Mouse (Mus musculus) erythroblast, embryonic 14.5 days (primary cell): ENCODE results near the gene Adamtsl1.

Experiments used
- GATA1 ChIP-seq: IDR thresholded peaks from 2 replicates; pipeline ENCODE4 v1.6.1; 2012; ENCODE audit warnings: low read length, inconsistent platforms, mixed read lengths
- TAL1 ChIP-seq: IDR thresholded peaks from 3 replicates; pipeline ENCODE4 v1.6.1; 2012; ENCODE audit warnings: low read length, inconsistent platforms, mixed read lengths

GRCm38 (mm10) chr4:85959019-85959418 lies 445.0 kb downstream of the Adamtsl1 start:
- TF ChIP-seq GATA1 (no peak), TAL1 (no peak)
